Comparison of ENCODE assay signal across 10 mouse cellular contexts in the genomic region with DNA sequence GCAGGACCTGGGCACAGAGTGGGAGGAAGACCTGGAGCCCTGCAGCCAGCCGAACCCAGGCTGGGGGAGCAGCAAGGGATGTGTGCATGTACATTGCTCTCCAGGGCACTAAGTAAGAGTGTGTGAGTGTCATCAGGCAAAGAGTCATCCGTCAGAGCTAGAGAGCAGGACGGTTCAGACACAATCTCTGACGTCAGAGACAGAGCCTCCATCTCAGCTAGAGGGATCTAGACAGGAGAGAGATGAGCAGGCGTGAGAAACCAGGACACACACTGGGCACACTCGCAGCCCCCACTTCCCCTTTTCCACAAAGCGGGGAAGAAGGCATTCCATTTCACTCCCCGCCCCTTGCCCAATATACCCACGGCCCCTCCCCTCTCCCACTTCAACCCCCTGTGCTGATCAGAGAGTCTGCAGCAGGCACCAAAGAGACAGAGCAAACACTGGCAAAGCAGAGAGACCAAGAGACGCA. TPM values are rescaled to one million over a fixed set of nuclear protein-coding genes. Genes with fewer than 3 reads are reported as not detected.
A peak's percentile ranks its signal among the peaks of the same experiment; 100 is the strongest.
DNase-seq lines count a peak whose midpoint lies in the region; ATAC-seq lines count a peak whose summit lies in the region.
"Had no signal": no experiment of that assay in that cellular context is flagged by ENCODE, and none has a peak within 500 bp of the region (broad histone marks: within the 10 kb centered on the region; RNA-seq: fewer than 3 reads in every experiment).

No protein-coding gene starts in this region.

- 17% methylated on average over 10 of the region's 10 CpGs for WGBS in intestine, embryonic 14.5 days
- WGBS in intestine, embryonic 15.5 days, result 26% methylated on average over 10 of the region's 10 CpGs
- WGBS in forebrain, embryonic 15.5 days, result 14% methylated on average over 10 of the region's 10 CpGs
- 41% methylated on average over 10 of the region's 10 CpGs for WGBS in midbrain, embryonic 11.5 days

- H3K9ac ChIP-seq in intestine, embryonic 14.5 days (ENCODE audit: low read length), result no peak overlapping the region
- H3K9ac ChIP-seq in intestine, embryonic 15.5 days, result no peak overlapping the region
- peak overlapping the region; percentile 18 for H3K9ac ChIP-seq in forebrain, embryonic 15.5 days (replicated peaks)
- peak overlapping the region; percentile 42 for H3K9ac ChIP-seq in midbrain, embryonic 11.5 days (ENCODE audit: low read length)

- H3K4me2 ChIP-seq in intestine, embryonic 14.5 days (ENCODE audit: low read length), result no peak overlapping the region
- H3K4me2 ChIP-seq in intestine, embryonic 15.5 days (replicated peaks), result no peak overlapping the region
- peak overlapping the region; percentile 34 for H3K4me2 ChIP-seq in forebrain, embryonic 15.5 days (replicated peaks)
- H3K4me2 ChIP-seq in midbrain, embryonic 11.5 days, result 0 out of 2 replicates have a peak overlapping the region, but pooled peaks have one; percentile 2

- H3K4me3 ChIP-seq in intestine, embryonic 14.5 days (ENCODE audit: low read depth, low read length), result no peak overlapping the region
- H3K4me3 ChIP-seq in intestine, embryonic 15.5 days (replicated peaks), result no peak overlapping the region
- H3K4me3 ChIP-seq in forebrain, embryonic 15.5 days, result no peak overlapping the region
- no peak overlapping the region for H3K4me3 ChIP-seq in midbrain, embryonic 11.5 days (ENCODE audit: low read depth, low read length)

- 0 out of 2 replicates have a peak, but pooled peaks have one; percentile 18 for ATAC-seq in intestine, embryonic 14.5 days (replicated peaks; ENCODE audit: low FRiP score, low TSS enrichment, low read depth)
- ATAC-seq in intestine, embryonic 15.5 days, result no peak
- peak; percentile 75 for ATAC-seq in forebrain, embryonic 15.5 days (replicated peaks)
- ATAC-seq in midbrain, embryonic 11.5 days (ENCODE audit: low FRiP score), result peak; percentile 64

- peaks cover 25% of the 10 kb centered on the region for H3K36me3 ChIP-seq in intestine, embryonic 14.5 days (ENCODE audit: control insufficient read depth, insufficient read depth, low read length)
- H3K36me3 ChIP-seq in intestine, embryonic 15.5 days, result peaks cover 5% of the 10 kb centered on the region; the same call in 1 of the 2 replicates
- no peaks in the 10 kb centered on the region; the same call in 1 of the 2 replicates for H3K36me3 ChIP-seq in forebrain, embryonic 15.5 days
- no peaks in the 10 kb centered on the region; the same call in 1 of the 2 replicates for H3K36me3 ChIP-seq in midbrain, embryonic 11.5 days (ENCODE audit: control insufficient read depth, insufficient read depth, low read length)

- H3K9me3 ChIP-seq in intestine, embryonic 14.5 days (ENCODE audit: control insufficient read depth, low read length), result no peaks in the 10 kb centered on the region
- H3K9me3 ChIP-seq in intestine, embryonic 15.5 days, result no peaks in the 10 kb centered on the region
- no peaks in the 10 kb centered on the region for H3K9me3 ChIP-seq in forebrain, embryonic 15.5 days
- H3K9me3 ChIP-seq in midbrain, embryonic 11.5 days (ENCODE audit: control insufficient read depth, low read length), result no peaks in the 10 kb centered on the region

- no peaks in the 10 kb centered on the region for H3K27me3 ChIP-seq in intestine, embryonic 14.5 days (replicated peaks; ENCODE audit: control insufficient read depth, insufficient read depth, low read length)
- no peaks in the 10 kb centered on the region for H3K27me3 ChIP-seq in intestine, embryonic 15.5 days (replicated peaks)
- no peaks in the 10 kb centered on the region for H3K27me3 ChIP-seq in forebrain, embryonic 15.5 days
- no peaks in the 10 kb centered on the region for H3K27me3 ChIP-seq in midbrain, embryonic 11.5 days (ENCODE audit: control insufficient read depth, insufficient read depth, low read length)
- H3K27me3 ChIP-seq: CH12.LX had no signal

- H3K4me1 ChIP-seq in intestine, embryonic 14.5 days (replicated peaks; ENCODE audit: control insufficient read depth, insufficient read depth, low read length), result peaks cover 15% of the 10 kb centered on the region
- peaks cover 28% of the 10 kb centered on the region for H3K4me1 ChIP-seq in intestine, embryonic 15.5 days (replicated peaks)
- H3K4me1 ChIP-seq in forebrain, embryonic 15.5 days, result peaks cover 48% of the 10 kb centered on the region
- peaks cover 33% of the 10 kb centered on the region for H3K4me1 ChIP-seq in midbrain, embryonic 11.5 days (ENCODE audit: control insufficient read depth, insufficient read depth, low read length)

- no peak for DNase-seq in intestine, embryonic 14.5 days (ENCODE audit: low spot score)
- DNase-seq in c-Kit-positive CD71-positive TER-119-negative erythroid progenitor cells, embryonic 14.5 days (ENCODE audit: low read depth), result peak; percentile 10
- no peak for DNase-seq in midbrain, embryonic 11.5 days (ENCODE audit: low spot score, missing footprints)
- DNase-seq in urinary bladder, postnatal 14 days (ENCODE audit: low spot score), result no peak
- no peak for DNase-seq in adrenal gland, adult 18-20 months (ENCODE audit: low spot score in 2 of 2)
- no peak for DNase-seq in kidney, adult 8-10 months
- DNase-seq: gastrocnemius, postnatal 36 days had no signal

- H3K27ac ChIP-seq in intestine, embryonic 14.5 days (ENCODE audit: low read depth), result no peak overlapping the region
- no peak overlapping the region for H3K27ac ChIP-seq in intestine, embryonic 15.5 days
- H3K27ac ChIP-seq in forebrain, embryonic 15.5 days (replicated peaks), result peak overlapping the region; percentile 87
- H3K27ac ChIP-seq in midbrain, embryonic 11.5 days (ENCODE audit: low read depth, low read length), result peak overlapping the region; percentile 40; the same call in 1 of the 2 replicates

RNA-seq across cellular contexts. Expression of a gene that starts 20.2 kb away (rescaled TPM):
- 1.5 and 2.1 TPM in 2 replicates for polyA plus RNA-seq in intestine, embryonic 14.5 days (2014; fragmentation: Nextera tagmentation; extraction: Ambion mirVana)
- 1.5 and 2.6 TPM in 2 replicates for polyA plus RNA-seq in intestine, embryonic 15.5 days (2015; fragmentation: Nextera tagmentation; extraction: Ambion mirVana)
- polyA plus RNA-seq in forebrain, embryonic 15.5 days (2015; fragmentation: Nextera tagmentation; extraction: Ambion mirVana), result 0.60 and 0.66 TPM in 2 replicates
- polyA plus RNA-seq in midbrain, embryonic 11.5 days (2014; fragmentation: Nextera tagmentation; extraction: Ambion mirVana), result 0.47 and 0.49 TPM in 2 replicates
- total RNA-seq in adrenal gland, adult 18-20 months (2021), result 1 to 10 TPM; 3.7 to 6.5 TPM

Comparison
In these comparisons a context has a peak if more than half of its experiments do, and no peak if none do; other contexts are left out.
1. H3K27ac ChIP-seq: peak in forebrain, embryonic 15.5 days (single experiment) and midbrain, embryonic 11.5 days (single experiment); none in intestine, embryonic 14.5 days (single experiment) and intestine, embryonic 15.5 days (single experiment).
2. H3K4me2 ChIP-seq: peak in forebrain, embryonic 15.5 days (single experiment) and midbrain, embryonic 11.5 days (single experiment); none in intestine, embryonic 14.5 days (single experiment) and intestine, embryonic 15.5 days (single experiment).
3. H3K9ac ChIP-seq: peak in forebrain, embryonic 15.5 days (single experiment) and midbrain, embryonic 11.5 days (single experiment); none in intestine, embryonic 14.5 days (single experiment) and intestine, embryonic 15.5 days (single experiment).